Mouse (Mus musculus): ENCODE data around the gene Stxbp5l. TPM values are rescaled to one million over a fixed set of nuclear protein-coding genes. Genes with fewer than 3 reads are reported as not detected.

Gene Stxbp5l
- polyA plus RNA-seq (2017; shearing (Covaris generic)), result not detected

DNA sequence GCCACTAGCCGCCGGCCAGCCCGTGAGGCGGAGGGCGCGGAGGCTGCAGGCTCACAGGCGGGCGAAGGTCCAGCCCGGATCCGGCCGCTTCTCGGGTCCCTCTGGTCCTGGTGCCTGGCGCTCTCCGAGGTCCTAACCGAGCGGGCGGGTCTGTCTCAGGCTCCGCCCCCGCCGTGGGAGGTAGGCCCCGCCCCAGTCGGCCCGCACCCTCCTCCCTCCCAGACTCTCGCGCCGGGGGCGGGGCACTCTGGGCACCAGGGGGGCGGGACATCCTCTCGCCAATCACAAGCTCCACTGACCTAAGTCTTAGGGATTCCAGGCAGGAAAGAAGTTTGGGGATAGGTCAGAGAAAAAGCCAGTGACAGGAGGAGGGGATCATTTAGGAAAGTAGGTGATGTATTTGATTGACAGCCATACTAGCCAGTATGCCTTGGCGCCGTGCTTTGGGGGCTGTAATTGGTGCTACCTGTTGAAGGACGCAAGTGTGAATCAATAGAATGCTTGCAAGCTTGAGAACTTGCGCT lies at the start of gene Stxbp5l:
Gene Stxbp5l (minus strand): TSS at position 142 of the 524 bp plus-strand sequence.

Other genes starting within 250 kb of the Stxbp5l start
- gene Gtf2e1, start 154.8 kb upstream of the Stxbp5l start, polyA plus RNA-seq (2017; shearing (Covaris generic)), result 11.7 TPM
- 9.7 TPM for gene Rabl3, start 154.9 kb upstream of the Stxbp5l start, polyA plus RNA-seq (2017; shearing (Covaris generic))
- not detected for gene Hgd, start 195.2 kb upstream of the Stxbp5l start, polyA plus RNA-seq (2017; shearing (Covaris generic))

Data from effector memory CD4-positive, alpha-beta T cell, adult 5 months (primary cell).